Mouse (Mus musculus) kidney, embryonic 14.5 days (tissue): ENCODE results near the gene Sag. TPM values are rescaled to one million over a fixed set of nuclear protein-coding genes. Genes with fewer than 3 reads are reported as not detected.

Source experiments
- ATAC-seq: fragments of 200-750 bp; cut with Nextera tagmentation; 2 replicates; pipeline ENCODE4 v1.8.0; 2017; ENCODE audit warnings: moderate number of reproducible peaks, mild to moderate bottlenecking, moderate TSS enrichment, moderate library complexity; ENCODE audit not compliant: low FRiP score, low TSS enrichment
- H3K27ac ChIP-seq: fragments of 300-500 bp; sonication (generic); 2 replicates; pipeline ENCODE4 v1.5.1; 2014; ENCODE audit warnings: low read depth, mild to moderate bottlenecking, low read length, moderate library complexity, mixed read lengths
- H3K27me3 ChIP-seq: fragments of 300-500 bp; sonication (generic); 2 replicates; pipeline ENCODE4 v1.6.1; 2014; ENCODE audit warnings: mild to moderate bottlenecking, low read length; ENCODE audit not compliant: control insufficient read depth, insufficient read depth
- H3K36me3 ChIP-seq: fragments of 300-500 bp; sonication (generic); 2 replicates; pipeline ENCODE4 v1.6.1; 2014; ENCODE audit warnings: low read length, mixed read lengths; ENCODE audit not compliant: control insufficient read depth, insufficient read depth
- H3K4me1 ChIP-seq: fragments of 300-500 bp; sonication (generic); 2 replicates; pipeline ENCODE4 v1.6.1; 2014; ENCODE audit warnings: low read length, mixed read lengths; ENCODE audit not compliant: control insufficient read depth, insufficient read depth
- H3K4me2 ChIP-seq: fragments of 300-500 bp; sonication (generic); replicated peaks from 2 replicates; pipeline ENCODE4 v1.6.1; 2014; ENCODE audit warnings: low read depth, mild to moderate bottlenecking, low read length
- H3K4me3 ChIP-seq: fragments of 300-500 bp; sonication (generic); 2 replicates; pipeline ENCODE4 v1.5.1; 2014; ENCODE audit warnings: mild to moderate bottlenecking, low read length
- H3K9ac ChIP-seq: fragments of 300-500 bp; sonication (generic); 2 replicates; pipeline ENCODE4 v1.6.1; 2014; ENCODE audit warnings: low read depth, mild to moderate bottlenecking, low read length, moderate library complexity
- H3K9me3 ChIP-seq: fragments of 300-500 bp; sonication (generic); 2 replicates; pipeline ENCODE4 v1.6.1; 2016; ENCODE audit warnings: low read length; ENCODE audit not compliant: control insufficient read depth
- WGBS: fragments of 180-500 bp; shearing (Covaris S2); extraction: QIAGEN DNeasy Blood & Tissue Kit; methylation state at CpG from one replicate; pipeline ENCODE4 v1.1.7; 2014; 5-methylcytosine and 5-hydroxymethylcytosine counted together
- polyA plus RNA-seq: library from polyadenylated mRNA; unstranded; fragments of >200 nt; fragmentation: Nextera tagmentation; extraction: Ambion mirVana; gene quantifications from 2 replicates; pipeline ENCODE4 v1.2.1, GENCODE M21; 2014

The Sag gene
- 2.6 and 3.7 TPM in 2 replicates for polyA plus RNA-seq

DNA sequence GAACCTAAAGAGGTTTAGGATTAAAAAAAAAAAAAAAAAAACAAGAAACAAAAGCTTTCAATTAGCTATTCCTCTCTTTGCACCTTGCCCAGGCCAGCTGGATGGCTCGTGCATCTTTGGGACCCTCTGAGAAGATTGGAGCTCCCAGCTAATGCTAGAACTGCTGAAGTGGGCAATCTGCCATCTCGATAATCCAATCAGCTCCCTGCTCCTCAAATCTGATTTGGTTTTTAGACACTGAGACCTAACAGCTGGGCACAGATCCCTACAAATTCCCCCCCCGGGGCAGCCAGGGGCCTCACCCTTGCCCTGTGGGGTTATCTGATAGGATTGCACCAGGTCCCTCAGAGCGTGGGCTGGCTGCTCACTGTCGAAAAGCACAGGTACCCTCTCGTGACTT lies at the start of gene Sag:
Gene Sag, plus strand, starts transcription at position 105 of the 400 bp plus-strand sequence.
- no peak for ATAC-seq
- WGBS: 57% methylated on average over 6 of the region's 6 CpGs
- H3K27ac ChIP-seq: no peak within 1 kb of the TSS

DNA sequence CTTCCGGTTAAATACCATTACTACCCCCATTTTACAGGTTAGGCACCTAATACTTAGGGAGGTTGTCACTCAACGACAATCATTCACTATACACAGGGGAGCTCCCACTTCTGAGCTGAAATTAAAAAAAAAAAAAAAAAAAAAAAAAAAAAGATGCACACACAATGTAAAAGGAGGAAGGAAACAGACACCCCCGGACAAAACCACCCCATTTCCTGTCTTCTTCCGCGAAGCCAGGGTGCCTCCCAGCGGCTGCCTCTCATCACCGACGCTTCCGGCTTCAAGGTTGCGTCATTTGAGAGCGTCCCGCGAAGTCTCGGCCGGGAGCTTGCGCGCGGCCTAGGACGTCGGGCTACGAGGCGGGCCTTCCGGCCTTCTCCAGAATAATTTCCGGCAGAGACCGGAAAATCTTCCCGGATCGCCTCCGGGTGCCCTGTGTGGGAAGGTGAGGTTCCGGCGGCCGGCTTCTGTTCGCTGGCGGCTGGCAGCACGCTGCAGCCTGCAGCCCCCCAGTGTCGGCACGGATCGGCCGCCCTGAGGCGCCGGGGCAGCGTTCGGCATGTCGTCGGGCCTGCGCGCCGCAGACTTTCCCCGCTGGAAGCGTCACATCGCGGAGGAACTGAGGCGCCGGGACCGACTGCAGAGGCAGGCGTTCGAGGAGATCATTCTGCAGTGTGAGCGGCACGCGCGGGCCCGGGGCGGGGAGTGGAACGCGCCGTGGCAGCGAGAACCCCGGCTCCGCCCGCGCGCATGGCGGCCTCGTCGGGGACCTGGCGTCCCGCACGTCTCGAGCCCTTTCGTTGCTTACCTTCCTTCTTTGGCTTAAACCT lies 47.6 kb upstream of the Sag start, which contains the start of gene Atg16l1:
Gene Atg16l1, plus strand, starts transcription at position 230 of the 830 bp plus-strand sequence.
- Histone ChIP-seq H3K36me3 (peaks cover 20% of the 10 kb centered on the region), H3K4me3 (peak within 1 kb of the TSS; percentile 100), H3K9me3 (no peaks in the 10 kb centered on the region), H3K4me1 (peaks cover 8% of the 10 kb centered on the region), H3K4me2 (peak within 1 kb of the TSS; percentile 82), H3K27me3 (no peaks in the 10 kb centered on the region), H3K27ac (peak within 1 kb of the TSS; percentile 85), H3K9ac (peak within 1 kb of the TSS; percentile 97)
- peak; percentile 98 for ATAC-seq
- under 1% methylated on average over 79 of the region's 79 CpGs for WGBS

More for the DNA sequence above, at the start of gene Sag:
- Histone ChIP-seq H3K36me3 (no peaks in the 10 kb centered on the region), H3K27me3 (no peaks in the 10 kb centered on the region), H3K9me3 (no peaks in the 10 kb centered on the region), H3K4me3 (no peak within 1 kb of the TSS), H3K4me2 (no peak within 1 kb of the TSS), H3K4me1 (no peaks in the 10 kb centered on the region), H3K9ac (no peak within 1 kb of the TSS)

DNA sequence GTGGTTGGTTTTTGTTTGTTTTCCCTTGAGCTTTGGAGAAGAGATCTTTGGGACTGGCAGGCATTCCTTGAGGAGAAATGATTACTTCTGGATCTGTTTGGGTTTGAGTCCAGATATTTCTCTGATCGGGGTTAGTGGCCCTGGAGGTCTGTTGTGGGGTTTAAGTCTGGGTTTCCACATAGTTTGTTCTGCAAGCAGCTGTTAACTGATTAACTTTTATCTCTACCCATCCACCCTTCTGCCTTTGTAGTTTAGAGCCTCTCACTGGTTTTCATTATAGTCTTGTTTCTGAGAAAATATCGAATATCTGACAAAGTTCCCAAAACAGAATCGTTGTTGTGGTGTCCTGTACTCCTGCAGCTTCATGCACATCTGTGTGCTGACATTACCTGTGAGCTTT lies 39.7 kb upstream of the Sag start:
- WGBS: 90% methylated on average over 3 of the region's 3 CpGs
- Histone ChIP-seq H3K27me3 (no peaks in the 10 kb centered on the region), H3K4me3 (no peak overlapping the region), H3K36me3 (peaks cover 94% of the 10 kb centered on the region), H3K9me3 (no peaks in the 10 kb centered on the region), H3K9ac (no peak overlapping the region), H3K4me1 (no peaks in the 10 kb centered on the region), H3K4me2 (no peak overlapping the region), H3K27ac (no peak overlapping the region)
- ATAC-seq: no peak

DNA sequence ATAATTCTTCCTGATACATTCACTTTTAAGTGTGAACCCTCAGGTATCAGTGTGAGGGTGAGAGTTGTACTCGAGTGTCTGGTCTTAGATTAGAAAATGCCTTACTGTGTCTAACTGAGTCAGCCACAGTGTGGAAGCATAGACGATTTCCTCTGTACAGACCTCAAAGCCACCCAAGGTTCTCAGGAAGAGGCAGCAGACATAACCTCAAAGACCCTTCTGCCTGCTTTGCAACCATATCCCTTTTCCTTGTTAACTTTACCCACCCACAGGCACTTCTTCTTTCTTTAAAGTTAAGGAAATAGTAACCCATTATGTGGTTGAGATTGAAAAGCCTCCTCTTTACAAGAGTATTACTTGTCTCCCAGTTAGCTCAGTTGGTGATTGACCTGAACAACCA lies 37.7 kb upstream of the Sag start:
- H3K27ac ChIP-seq: no peak overlapping the region
- peaks cover 90% of the 10 kb centered on the region for H3K36me3 ChIP-seq
- 90% methylated on average over 2 of the region's 2 CpGs for WGBS
- no peaks in the 10 kb centered on the region for H3K9me3 ChIP-seq
- no peaks in the 10 kb centered on the region for H3K27me3 ChIP-seq
- no peak for ATAC-seq
- no peaks in the 10 kb centered on the region for H3K4me1 ChIP-seq
- H3K4me2 ChIP-seq: no peak overlapping the region
- no peak overlapping the region for H3K4me3 ChIP-seq
- no peak overlapping the region for H3K9ac ChIP-seq

DNA sequence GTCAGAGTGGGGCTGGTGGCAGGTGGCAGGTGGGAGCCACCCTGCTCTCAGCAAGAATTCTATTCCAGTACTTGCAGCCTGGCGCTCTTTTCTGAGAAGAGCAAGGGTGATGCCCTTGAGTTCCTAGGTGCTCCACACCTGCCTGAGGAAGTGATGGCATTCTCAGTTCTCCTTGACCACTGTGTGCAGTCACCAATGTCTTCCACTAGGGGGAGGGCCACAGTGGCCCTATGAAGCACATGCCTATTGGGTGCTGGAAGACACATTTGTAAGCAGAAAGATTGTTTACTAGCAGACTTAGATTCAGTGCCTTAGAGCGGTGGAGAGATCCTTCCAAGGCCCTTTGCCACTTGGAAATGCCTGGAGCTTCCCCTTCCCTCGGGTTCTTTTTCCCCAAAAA lies 37.2 kb upstream of the Sag start:
- Histone ChIP-seq H3K4me2 (no peak overlapping the region), H3K4me1 (no peaks in the 10 kb centered on the region), H3K27me3 (no peaks in the 10 kb centered on the region), H3K4me3 (no peak overlapping the region), H3K27ac (no peak overlapping the region), H3K9ac (no peak overlapping the region), H3K9me3 (no peaks in the 10 kb centered on the region), H3K36me3 (peaks cover 91% of the 10 kb centered on the region)
- no peak for ATAC-seq
- 93% methylated on average over 3 of the region's 3 CpGs for WGBS

DNA sequence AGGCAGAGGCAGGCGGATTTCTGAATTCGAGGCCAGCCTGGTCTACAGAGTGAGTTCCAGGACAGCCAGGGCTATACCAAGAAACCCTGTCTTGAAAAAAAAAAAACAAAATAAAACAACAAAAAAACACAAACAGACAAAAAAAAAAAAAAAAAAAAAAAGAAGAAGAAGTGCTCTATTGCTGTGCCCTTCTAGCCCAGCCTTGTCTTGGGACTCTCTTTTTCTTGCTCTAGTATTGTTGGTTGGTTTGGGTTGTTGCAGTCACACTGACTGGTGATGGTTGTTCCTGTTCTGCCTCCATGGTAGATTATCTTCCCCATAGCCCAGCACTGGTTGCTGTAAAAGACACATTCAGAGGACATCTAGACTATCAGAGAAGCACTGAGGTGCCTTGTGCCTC lies 34.2 kb upstream of the Sag start:
- Histone ChIP-seq H3K4me3 (no peak overlapping the region), H3K9me3 (0 out of 2 replicates have a peak, but pooled peaks cover 3% of the 10 kb centered on the region), H3K4me2 (no peak overlapping the region), H3K4me1 (no peaks in the 10 kb centered on the region), H3K27me3 (no peaks in the 10 kb centered on the region), H3K27ac (no peak overlapping the region), H3K9ac (no peak overlapping the region), H3K36me3 (peaks cover 89% of the 10 kb centered on the region)
- ATAC-seq: no peak
- 100% methylated on average over 2 of the region's 2 CpGs for WGBS

DNA sequence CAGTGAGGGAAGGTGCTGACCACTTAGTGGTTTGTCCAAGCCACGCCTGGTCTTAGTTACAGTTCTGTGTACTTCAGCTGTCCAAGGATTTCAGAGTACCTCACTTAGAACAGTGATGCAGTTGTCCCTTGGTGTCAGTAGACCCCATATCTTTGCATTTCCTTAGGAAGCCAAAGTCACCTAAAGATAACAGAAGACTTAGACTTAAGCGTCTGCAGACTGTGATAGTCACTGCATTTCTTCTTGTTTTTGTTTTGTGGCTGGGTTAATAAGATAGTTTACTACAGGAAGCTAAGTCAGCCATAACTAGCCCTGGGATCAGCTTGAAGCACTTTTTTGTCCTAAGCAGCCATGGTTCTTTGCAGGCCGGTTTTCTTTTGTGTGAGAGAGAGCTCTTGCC lies 33.0 kb upstream of the Sag start:
- 94% methylated on average over 3 of the region's 3 CpGs for WGBS
- no peak overlapping the region for H3K27ac ChIP-seq
- peaks cover 90% of the 10 kb centered on the region for H3K36me3 ChIP-seq
- H3K4me2 ChIP-seq: no peak overlapping the region
- 0 out of 2 replicates have a peak, but pooled peaks cover 3% of the 10 kb centered on the region for H3K9me3 ChIP-seq
- no peaks in the 10 kb centered on the region for H3K27me3 ChIP-seq
- no peak overlapping the region for H3K9ac ChIP-seq
- H3K4me3 ChIP-seq: no peak overlapping the region
- ATAC-seq: no peak
- H3K4me1 ChIP-seq: no peaks in the 10 kb centered on the region

DNA sequence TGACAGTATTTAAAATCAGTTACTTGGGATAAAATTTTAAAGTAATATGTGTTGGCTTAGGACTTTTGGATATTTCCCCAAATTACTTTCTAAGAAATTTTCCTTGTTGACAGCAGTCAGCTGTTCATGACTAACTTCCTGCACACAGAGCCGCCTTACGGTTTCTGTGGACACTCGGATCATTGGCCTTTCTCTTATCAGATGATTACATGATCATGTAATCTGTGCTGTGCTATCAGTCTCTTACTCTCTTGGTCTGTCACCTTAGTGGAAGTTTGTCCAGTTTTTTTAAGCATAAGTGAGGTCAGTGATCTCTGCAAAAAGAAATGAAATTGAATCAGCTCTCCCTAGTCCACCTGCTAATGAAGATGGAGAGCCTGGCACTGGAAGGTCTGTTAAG lies 31.8 kb upstream of the Sag start:
- Histone ChIP-seq H3K9me3 (0 out of 2 replicates have a peak, but pooled peaks cover 3% of the 10 kb centered on the region), H3K36me3 (peaks cover 90% of the 10 kb centered on the region), H3K4me1 (no peaks in the 10 kb centered on the region), H3K4me2 (no peak overlapping the region), H3K27me3 (no peaks in the 10 kb centered on the region), H3K9ac (no peak overlapping the region), H3K27ac (no peak overlapping the region), H3K4me3 (no peak overlapping the region)
- WGBS: 88% methylated on average over 3 of the region's 3 CpGs
- ATAC-seq: no peak

DNA sequence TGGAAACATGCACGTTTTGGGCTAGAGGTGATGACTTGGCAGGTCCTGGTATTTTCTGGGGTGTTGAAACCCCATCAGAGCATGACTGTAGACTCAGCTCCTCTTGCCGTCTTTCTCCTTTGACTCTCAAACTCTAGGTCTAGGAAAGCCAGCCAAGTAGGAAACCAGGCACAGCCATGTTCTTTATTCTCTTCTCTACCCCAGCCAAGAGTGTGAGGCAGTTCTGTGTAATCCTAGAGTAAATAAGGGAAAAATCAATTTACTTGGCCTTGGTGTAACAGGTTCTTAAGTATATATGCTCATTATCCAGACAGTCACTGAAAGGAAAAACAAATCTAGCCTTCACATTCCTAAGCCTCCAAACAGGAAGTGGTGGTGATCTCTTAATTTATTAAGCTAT lies 30.1 kb upstream of the Sag start:
- Histone ChIP-seq H3K36me3 (peaks cover 90% of the 10 kb centered on the region), H3K4me1 (no peaks in the 10 kb centered on the region), H3K9me3 (0 out of 2 replicates have a peak, but pooled peaks cover 3% of the 10 kb centered on the region), H3K27ac (no peak overlapping the region), H3K4me2 (no peak overlapping the region), H3K9ac (no peak overlapping the region), H3K27me3 (no peaks in the 10 kb centered on the region), H3K4me3 (no peak overlapping the region)
- ATAC-seq: no peak
- WGBS: 87% methylated on average over 2 of the region's 2 CpGs
